Mouse (Mus musculus) left cerebral cortex, adult 11 months (tissue): Measurements from ENCODE around the gene Rhno1.
A peak's percentile ranks its signal among the peaks of the same experiment; 100 is the strongest.
"Not testable (repeated sequence)": the region's sequence is repeated elsewhere in the genome, so short reads cannot be mapped to it uniquely, and the experiment has no call there.

Source experiments
- DNase-seq: peaks from one replicate; pipeline ENCODE4 v3.0.0; 2022; ENCODE audit warnings: low spot score

The Rhno1 gene

GRCm38 (mm10) chr6:128362381-128363006 lies at the start of gene Rhno1, which contains the start of gene Foxm1:
Gene Rhno1, minus strand, starts transcription at chr6:128362911.
Gene Foxm1, plus strand, starts transcription at chr6:128362967.
- DNase-seq, result peak; percentile 55

- DNase-seq, result peak; percentile 72
Observed at GRCm38 (mm10) chr6:128411115-128411514, 48.4 kb upstream of the Rhno1 start.

- DNase-seq, result no peak
Observed at GRCm38 (mm10) chr6:128410305-128410704, 47.6 kb upstream of the Rhno1 start.

- no peak for DNase-seq
Observed at GRCm38 (mm10) chr6:128408544-128409125, 45.9 kb upstream of the Rhno1 start.

- DNase-seq, result no peak
Observed at GRCm38 (mm10) chr6:128404708-128405107, 42.0 kb upstream of the Rhno1 start.

- DNase-seq, result no peak
Observed at GRCm38 (mm10) chr6:128399421-128400185, 36.9 kb upstream of the Rhno1 start.

- no peak for DNase-seq
Observed at GRCm38 (mm10) chr6:128398996-128399395, 36.3 kb upstream of the Rhno1 start, which contains the start of gene Nrip2. Gene Nrip2, plus strand, starts transcription at chr6:128399296.

- DNase-seq, result no peak
Observed at GRCm38 (mm10) chr6:128397574-128398261, 35.0 kb upstream of the Rhno1 start.

- DNase-seq, result no peak
Observed at GRCm38 (mm10) chr6:128390683-128391082, 28.0 kb upstream of the Rhno1 start.

- no peak for DNase-seq
Observed at GRCm38 (mm10) chr6:128389185-128389584, 26.5 kb upstream of the Rhno1 start.

- DNase-seq, result no peak
Observed at GRCm38 (mm10) chr6:128385026-128385425, 22.3 kb upstream of the Rhno1 start.

GRCm38 (mm10) chr6:128383752-128384151 lies 21.0 kb upstream of the Rhno1 start:
- DNase-seq, result no peak

- no peak for DNase-seq
Observed at GRCm38 (mm10) chr6:128381254-128381653, 18.5 kb upstream of the Rhno1 start.

- not testable (repeated sequence) for DNase-seq
Observed at GRCm38 (mm10) chr6:128380594-128381167, 18.0 kb upstream of the Rhno1 start.

- no peak for DNase-seq
Observed at GRCm38 (mm10) chr6:128379636-128380035, 16.9 kb upstream of the Rhno1 start.

- no peak for DNase-seq
Observed at GRCm38 (mm10) chr6:128376371-128377085, 13.8 kb upstream of the Rhno1 start.

GRCm38 (mm10) chr6:128375192-128375591 lies 12.5 kb upstream of the Rhno1 start, which contains the start of the genes Tex52 and Gm44596:
Gene Tex52, plus strand, starts transcription at chr6:128375456.
Gene Gm44596, plus strand, starts transcription at chr6:128375503.
- no peak for DNase-seq

- DNase-seq, result no peak
Observed at GRCm38 (mm10) chr6:128370040-128370439, 7.3 kb upstream of the Rhno1 start.

- DNase-seq, result no peak
Observed at GRCm38 (mm10) chr6:128366466-128366865, 3.8 kb upstream of the Rhno1 start.

- no peak for DNase-seq
Observed at GRCm38 (mm10) chr6:128364721-128365120, 2.0 kb upstream of the Rhno1 start.
